Mouse (Mus musculus): ENCODE measurements around the gene Ripply2.

- no peak for TF ChIP-seq EP300 (IDR thresholded peaks at IDR 0.05)
- no peak for TF ChIP-seq CTCF (IDR thresholded peaks at IDR 0.05)
These were observed 30.2 kb upstream of the Ripply2 start for GRCm38 (mm10) chr9:86985105-86985504.
